In genomic region chr2:167920041-167920440, GRCm38 (mm10) we compare ENCODE assay signal across 10 mouse cellular contexts. TPM values are rescaled to one million over a fixed set of nuclear protein-coding genes. Genes with fewer than 3 reads are reported as not detected.
DNase-seq lines count a peak whose midpoint lies in the region; ATAC-seq and TF ChIP-seq lines count a peak whose summit lies in the region.
"Had no signal": no experiment of that assay in that cellular context is flagged by ENCODE, and none has a peak within 500 bp of the region (broad histone marks: within the 10 kb centered on the region; RNA-seq: fewer than 3 reads in every experiment).

No protein-coding gene starts in this region.

- TF ChIP-seq CTCF in lung, embryonic 14.5 days (IDR thresholded peaks at IDR 0.05; ENCODE audit: low read depth): no peak

- no peaks in the 10 kb centered on the region for H3K36me3 ChIP-seq in lung, embryonic 14.5 days (ENCODE audit: insufficient read depth)
- no peaks in the 10 kb centered on the region for H3K36me3 ChIP-seq in kidney, embryonic 16.5 days (ENCODE audit: insufficient read depth, low read length)
- H3K36me3 ChIP-seq in hindbrain, embryonic 16.5 days (ENCODE audit: control insufficient read depth, insufficient read depth, low read length): no peaks in the 10 kb centered on the region
- H3K36me3 ChIP-seq: heart, embryonic 13.5 days had no signal

- no peak for ATAC-seq in lung, embryonic 14.5 days (ENCODE audit: insufficient read depth)
- no peak; the same call in 1 of the 2 replicates for ATAC-seq in kidney, embryonic 16.5 days (ENCODE audit: low FRiP score, low TSS enrichment)
- no peak for ATAC-seq in hindbrain, embryonic 16.5 days

- H3K4me3 ChIP-seq in lung, embryonic 14.5 days (ENCODE audit: low read depth, low read length): no peak overlapping the region
- H3K4me3 ChIP-seq in kidney, embryonic 16.5 days (ENCODE audit: low read length): no peak overlapping the region
- H3K4me3 ChIP-seq in hindbrain, embryonic 16.5 days (ENCODE audit: low read length): no peak overlapping the region
- H3K4me3 ChIP-seq: heart, embryonic 13.5 days had no signal

- peak; percentile 60 to 76 for DNase-seq in adrenal gland, adult (ENCODE audit: inconsistent age in 2 of 2, low spot score in 1 of 2)
- DNase-seq in adrenal gland, postnatal 25 days: no peak
- DNase-seq in lung, embryonic 14.5 days: peak; percentile 28
- DNase-seq in lung, postnatal 14 days: no peak
- DNase-seq in lung, postnatal 4 days: peak; percentile 70 to 76
- DNase-seq in left cerebral cortex, postnatal 4 days: no peak
- DNase-seq: liver had no signal

- H3K9me3 ChIP-seq in lung, embryonic 14.5 days (ENCODE audit: low read depth, low read length): no peaks in the 10 kb centered on the region
- H3K9me3 ChIP-seq in kidney, embryonic 16.5 days (ENCODE audit: low read length): no peaks in the 10 kb centered on the region
- H3K9me3 ChIP-seq in hindbrain, embryonic 16.5 days (ENCODE audit: control insufficient read depth, low read length): no peaks in the 10 kb centered on the region
- H3K9me3 ChIP-seq: heart, embryonic 13.5 days had no signal

- H3K9ac ChIP-seq in lung, embryonic 14.5 days: no peak overlapping the region
- H3K9ac ChIP-seq in kidney, embryonic 16.5 days (replicated peaks; ENCODE audit: low read length): no peak overlapping the region
- H3K9ac ChIP-seq in hindbrain, embryonic 16.5 days (ENCODE audit: low read depth, low read length): no peak overlapping the region
- H3K9ac ChIP-seq: heart, embryonic 13.5 days had no signal

- no peak overlapping the region for H3K4me2 ChIP-seq in lung, embryonic 14.5 days
- no peak overlapping the region for H3K4me2 ChIP-seq in kidney, embryonic 16.5 days (replicated peaks; ENCODE audit: low read depth, low read length)
- no peak overlapping the region for H3K4me2 ChIP-seq in hindbrain, embryonic 16.5 days (ENCODE audit: low read length)
- H3K4me2 ChIP-seq: heart, embryonic 13.5 days had no signal

- 53% methylated on average over 11 of the region's 11 CpGs for WGBS in lung, embryonic 14.5 days
- 40% methylated on average over 11 of the region's 11 CpGs for WGBS in kidney, embryonic 16.5 days
- 79% methylated on average over 11 of the region's 11 CpGs for WGBS in hindbrain, embryonic 16.5 days

- no peak overlapping the region for H3K27ac ChIP-seq in lung, embryonic 14.5 days (ENCODE audit: low read depth)
- H3K27ac ChIP-seq in kidney, embryonic 16.5 days (ENCODE audit: low read length): 0 out of 2 replicates have a peak overlapping the region, but pooled peaks have one; percentile 26
- H3K27ac ChIP-seq in hindbrain, embryonic 16.5 days (ENCODE audit: low read depth, low read length): no peak overlapping the region
- H3K27ac ChIP-seq: heart, embryonic 13.5 days had no signal

- no peaks in the 10 kb centered on the region for H3K27me3 ChIP-seq in lung, embryonic 14.5 days (ENCODE audit: insufficient read depth, low read length)
- no peaks in the 10 kb centered on the region for H3K27me3 ChIP-seq in kidney, embryonic 16.5 days (ENCODE audit: insufficient read depth, low read length)
- no peaks in the 10 kb centered on the region for H3K27me3 ChIP-seq in hindbrain, embryonic 16.5 days (replicated peaks; ENCODE audit: control insufficient read depth, insufficient read depth, low read length)
- H3K27me3 ChIP-seq: heart, embryonic 13.5 days had no signal

- intact Hi-C loops in left cerebral cortex, postnatal 4 days (cut with DNase I): no loop called here

- H3K4me1 ChIP-seq in lung, embryonic 14.5 days (ENCODE audit: insufficient read depth): no peaks in the 10 kb centered on the region
- H3K4me1 ChIP-seq in kidney, embryonic 16.5 days (ENCODE audit: insufficient read depth, low read length): no peaks in the 10 kb centered on the region
- peaks cover 6% of the 10 kb centered on the region for H3K4me1 ChIP-seq in hindbrain, embryonic 16.5 days (ENCODE audit: control insufficient read depth, insufficient read depth, low read depth, low read length)

RNA-seq across cellular contexts. Expression of gene Ptpn1, which starts 11.8 kb away (rescaled TPM):
- 37.0 and 53.1 TPM in 2 replicates for total RNA-seq in adrenal gland, postnatal 25 days (2021)
- polyA plus RNA-seq in lung, embryonic 14.5 days (2014; fragmentation: Nextera tagmentation; extraction: Ambion mirVana): 59.3 and 61.3 TPM in 2 replicates
- 56.7 and 60.0 TPM in 2 replicates for polyA plus RNA-seq in kidney, embryonic 16.5 days (2015; fragmentation: Nextera tagmentation; extraction: Ambion mirVana)
- 64.8 and 69.2 TPM in 2 replicates for polyA plus RNA-seq in hindbrain, embryonic 16.5 days (2015; fragmentation: Nextera tagmentation; extraction: Ambion mirVana)
- total RNA-seq in left cerebral cortex, postnatal 4 days (2021): 10 to 100 TPM; 66.8 to 68.7 TPM

Comparison
In these comparisons a context has a peak if more than half of its experiments do, and no peak if none do; other contexts are left out.
1. DNase-seq: peak in adrenal gland, adult (2 of 2), lung, embryonic 14.5 days (single experiment) and lung, postnatal 4 days (2 of 2); none in adrenal gland, postnatal 25 days (single experiment), lung, postnatal 14 days (single experiment) and left cerebral cortex, postnatal 4 days (single experiment).